Mouse (Mus musculus) left cerebral cortex, adult 6 months (tissue): ENCODE data around the gene Ptprn2. TPM values are rescaled to one million over a fixed set of nuclear protein-coding genes. Genes with fewer than 3 reads are reported as not detected.

Source experiments
- long read RNA-seq, 2 experiments: library from polyadenylated mRNA; unstranded; transcript quantifications; one replicate each; pipeline ENCODE4 v2.0.0; 2019 to 2020
- polyA plus RNA-seq: library from polyadenylated mRNA; unstranded; fragments of <200 nt; fragmentation: Nextera tagmentation; gene quantifications from 2 replicates; pipeline ENCODE4 v1.2.3, GENCODE M21; 2021

The Ptprn2 gene
- polyA plus RNA-seq = 46.3 and 47.4 TPM in 2 replicates
- long read RNA-seq, experiment 1, partial matches to known transcripts = 11 of 53 reads
- long read RNA-seq, experiment 1, other reads (novel, unspliced or antisense) = 39 of 53 reads
- long read RNA-seq, experiment 2, transcript Ptprn2-202 (4 exons, 980 nt) = major isoform, 6 of 20 reads
- long read RNA-seq, experiment 2, partial matches to known transcripts = 5 of 20 reads
- long read RNA-seq, experiment 2, other reads (novel, unspliced or antisense) = 8 of 20 reads

DNA sequence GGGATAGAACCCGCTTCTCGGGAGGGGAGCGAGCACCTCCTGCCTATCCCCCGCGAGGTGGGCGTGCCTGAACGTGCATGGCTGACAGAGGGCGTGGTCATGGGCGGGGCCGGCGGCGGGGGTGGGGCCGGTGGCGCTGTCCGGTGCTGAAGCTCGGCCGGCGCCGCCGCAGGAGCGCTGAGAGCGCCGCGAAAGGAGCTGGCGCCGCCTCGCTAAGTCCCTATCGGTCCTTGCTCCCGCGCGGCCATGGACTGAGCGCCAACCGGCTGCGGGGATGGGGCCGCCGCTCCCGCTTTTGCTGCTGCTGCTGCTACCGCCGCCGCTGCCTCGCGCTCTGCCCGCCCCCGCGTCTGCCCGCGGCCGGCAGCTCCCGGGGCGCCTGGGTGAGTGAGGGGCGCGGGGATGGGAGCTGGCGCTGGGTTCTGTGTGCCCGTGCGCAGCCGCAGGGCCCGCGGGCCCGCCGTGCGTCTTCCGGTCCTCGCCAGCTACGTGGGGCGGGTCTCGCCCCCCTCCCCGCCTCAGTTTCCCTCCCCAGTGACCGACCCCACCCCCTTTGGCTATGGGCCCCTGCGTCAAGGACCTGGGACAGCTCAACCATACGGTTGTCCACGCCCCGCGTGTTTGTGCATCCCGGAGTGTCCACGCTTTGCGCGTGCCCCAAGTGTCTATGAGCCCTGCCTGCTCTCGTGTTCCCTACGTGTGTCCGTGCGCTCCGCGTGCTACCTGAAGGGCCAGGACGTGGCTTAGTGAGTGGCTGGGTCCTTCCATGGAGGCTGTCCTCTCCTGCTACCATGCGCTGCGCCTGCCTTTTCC, at the start of gene Ptprn2:
Gene Ptprn2 (plus strand): TSS at position 130 of the 813 bp plus-strand sequence.

Other genes starting within 250 kb of the Ptprn2 start
- gene Wdr60, start 222.7 kb upstream of the Ptprn2 start, polyA plus RNA-seq = 12.0 and 16.2 TPM in 2 replicates
- not detected in 2 replicates for gene Gm11027, start 210.3 kb upstream of the Ptprn2 start, polyA plus RNA-seq
- gene Esyt2, start 204.5 kb upstream of the Ptprn2 start, polyA plus RNA-seq = 4.3 and 8.7 TPM in 2 replicates
- 1.1 and 1.2 TPM in 2 replicates for gene Ncapg2, start 80.3 kb upstream of the Ptprn2 start, polyA plus RNA-seq